Mouse (Mus musculus): ENCODE results near the gene Tmem151a. TPM values are rescaled to one million over a fixed set of nuclear protein-coding genes. Genes with fewer than 3 reads are reported as not detected.
A peak's percentile ranks its signal among the peaks of the same experiment; 100 is the strongest.

Gene Tmem151a
- polyA plus RNA-seq, 1 experiment from 2014 or later = 6.4 TPM

DNA sequence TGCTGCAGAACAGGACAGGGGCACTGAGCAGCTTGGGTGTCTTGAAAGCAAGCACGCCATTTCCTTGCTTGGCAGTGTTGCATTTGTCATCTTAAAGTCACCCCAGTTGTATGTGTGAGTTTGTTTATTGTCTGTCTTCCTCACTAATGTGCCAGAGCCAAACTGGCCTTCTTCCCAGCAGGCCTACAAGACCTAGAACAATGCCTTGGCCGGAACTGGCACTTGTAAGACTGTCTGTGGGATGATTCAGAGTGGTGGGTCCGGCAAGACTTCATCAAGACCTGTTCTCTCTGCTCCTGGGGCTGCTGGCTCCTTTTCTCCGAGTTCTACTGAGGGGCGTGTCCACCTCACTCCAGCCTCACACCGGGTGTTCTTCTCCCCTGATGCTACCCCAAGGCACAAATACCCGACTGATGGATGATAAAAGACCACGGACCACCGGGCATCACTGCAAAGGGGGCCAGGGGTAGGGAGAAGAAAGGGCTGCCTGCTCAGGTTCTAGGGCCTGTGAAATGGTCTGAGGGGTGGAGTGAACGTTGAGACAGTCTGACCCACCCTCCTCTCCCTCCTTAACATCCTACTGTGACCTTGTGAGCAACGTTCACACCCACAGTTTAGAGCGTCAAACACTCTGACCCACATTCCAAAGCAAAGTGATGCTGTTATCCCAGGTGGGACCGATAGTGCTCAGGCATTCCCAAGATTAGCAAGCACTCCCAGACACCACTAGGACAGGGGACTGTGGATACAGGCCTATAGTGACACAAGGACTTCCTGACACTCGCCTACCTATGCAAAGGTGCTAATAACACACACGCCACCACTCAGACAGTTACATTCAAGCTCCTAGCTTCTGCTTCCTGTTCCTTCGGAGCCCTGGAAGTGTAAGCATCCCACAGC, 27.2 kb downstream of the Tmem151a start:
- Histone ChIP-seq H3K27ac (ENCODE audit: low read length) (0 out of 2 replicates have a peak overlapping the region, but pooled peaks have one; percentile 45), H3K36me3 (ENCODE audit: control insufficient read depth, insufficient read depth, low read length) (no peaks in the 10 kb centered on the region), H3K27me3 (ENCODE audit: control insufficient read depth, insufficient read depth, low read length) (0 out of 2 replicates have a peak, but pooled peaks cover 4% of the 10 kb centered on the region), H3K4me1 (ENCODE audit: control insufficient read depth, insufficient read depth, low read length) (peaks cover 31% of the 10 kb centered on the region), H3K9me3 (ENCODE audit: control insufficient read depth, low read depth, low read length) (no peaks in the 10 kb centered on the region), H3K4me3 (ENCODE audit: low read depth, low read length) (no peak overlapping the region), H3K4me2 (replicated peaks; ENCODE audit: low read depth, low read length) (no peak overlapping the region), H3K9ac (replicated peaks; ENCODE audit: low read depth, low read length) (no peak overlapping the region)
- no peak for ATAC-seq (ENCODE audit: insufficient number of reproducible peaks, insufficient read depth, low FRiP score, low read depth)
- WGBS = 22% methylated on average over 16 of the region's 16 CpGs

DNA sequence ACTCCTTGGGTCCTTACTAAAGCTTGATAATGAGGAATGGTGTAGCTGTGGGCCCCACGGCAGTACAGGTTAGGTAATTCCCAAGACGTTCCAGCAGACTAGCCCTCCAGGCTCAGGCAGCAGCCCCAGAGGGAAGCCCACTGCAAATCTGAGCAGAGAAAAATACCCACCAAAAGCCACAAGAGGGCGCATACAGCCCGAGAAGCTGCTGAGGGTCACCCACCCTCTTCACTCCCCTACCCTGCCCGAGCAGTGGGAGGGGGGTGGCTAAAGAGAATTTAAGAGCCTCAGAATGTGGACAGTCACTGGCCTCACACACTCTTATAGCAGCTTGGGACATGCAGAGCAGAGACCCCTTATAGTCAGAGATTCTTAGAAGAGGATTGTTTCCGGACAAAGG, 29.1 kb downstream of the Tmem151a start:
- Histone ChIP-seq H3K9me3 (ENCODE audit: control insufficient read depth, low read depth, low read length) (no peaks in the 10 kb centered on the region), H3K4me3 (ENCODE audit: low read depth, low read length) (no peak overlapping the region), H3K4me2 (replicated peaks; ENCODE audit: low read depth, low read length) (no peak overlapping the region), H3K36me3 (ENCODE audit: control insufficient read depth, insufficient read depth, low read length) (no peaks in the 10 kb centered on the region), H3K27me3 (ENCODE audit: control insufficient read depth, insufficient read depth, low read length) (0 out of 2 replicates have a peak, but pooled peaks cover 8% of the 10 kb centered on the region), H3K27ac (ENCODE audit: low read length) (no peak overlapping the region), H3K9ac (replicated peaks; ENCODE audit: low read depth, low read length) (no peak overlapping the region), H3K4me1 (ENCODE audit: control insufficient read depth, insufficient read depth, low read length) (peaks cover 31% of the 10 kb centered on the region)
- ATAC-seq (ENCODE audit: insufficient number of reproducible peaks, insufficient read depth, low FRiP score, low read depth) = peak; percentile 38; the same call in 1 of the 2 replicates
- WGBS = 6% methylated on average over 6 of the region's 6 CpGs

DNA sequence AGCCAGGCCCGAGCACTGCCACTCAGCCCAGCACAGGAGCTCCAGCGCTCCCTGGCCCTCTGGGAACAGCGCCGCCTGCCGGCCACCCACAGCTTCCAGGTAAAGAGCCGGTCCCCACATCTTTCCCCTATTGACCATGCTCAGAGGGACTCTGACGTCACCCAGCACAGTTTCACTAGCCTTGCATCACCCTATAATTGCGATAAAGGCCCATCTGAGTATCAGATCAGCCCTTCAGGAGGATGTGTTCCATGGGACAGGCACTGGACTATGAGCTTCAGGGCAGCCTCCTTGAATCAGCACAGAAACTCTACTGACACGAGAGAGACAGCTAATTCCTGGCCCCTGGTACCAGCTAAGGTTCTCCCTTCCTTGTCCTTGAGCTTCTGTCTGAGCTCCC, 31.4 kb downstream of the Tmem151a start:
- 22% methylated on average over 9 of the region's 9 CpGs for WGBS
- no peak for ATAC-seq (ENCODE audit: insufficient number of reproducible peaks, insufficient read depth, low FRiP score, low read depth)
- Histone ChIP-seq H3K27me3 (ENCODE audit: control insufficient read depth, insufficient read depth, low read length) (0 out of 2 replicates have a peak, but pooled peaks cover 8% of the 10 kb centered on the region), H3K4me2 (replicated peaks; ENCODE audit: low read depth, low read length) (no peak overlapping the region), H3K4me3 (ENCODE audit: low read depth, low read length) (no peak overlapping the region), H3K9me3 (ENCODE audit: control insufficient read depth, low read depth, low read length) (no peaks in the 10 kb centered on the region), H3K36me3 (ENCODE audit: control insufficient read depth, insufficient read depth, low read length) (no peaks in the 10 kb centered on the region), H3K27ac (ENCODE audit: low read length) (no peak overlapping the region), H3K9ac (replicated peaks; ENCODE audit: low read depth, low read length) (no peak overlapping the region), H3K4me1 (ENCODE audit: control insufficient read depth, insufficient read depth, low read length) (peaks cover 18% of the 10 kb centered on the region)

DNA sequence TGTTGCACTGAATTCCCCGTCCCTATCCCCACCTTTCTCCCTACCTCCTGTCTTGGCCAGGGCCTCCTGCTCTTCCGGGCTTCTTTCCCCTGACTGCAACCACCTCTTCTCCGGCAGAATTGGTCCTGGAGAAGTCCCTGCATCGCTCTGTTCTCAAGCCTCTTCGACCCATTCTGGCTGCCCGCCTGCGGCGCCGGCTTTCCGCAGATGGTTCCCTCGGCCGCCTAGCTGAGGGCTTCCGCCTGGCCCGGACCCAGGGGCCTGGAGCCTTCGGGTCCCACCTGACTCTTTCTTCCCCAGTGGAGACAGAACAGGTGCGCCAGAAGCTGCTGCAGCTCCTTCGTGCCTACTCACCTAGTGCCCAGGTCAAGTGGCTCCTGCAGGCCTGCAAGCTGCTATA, 32.5 kb downstream of the Tmem151a start:
- Histone ChIP-seq H3K36me3 (ENCODE audit: control insufficient read depth, insufficient read depth, low read length) (0 out of 2 replicates have a peak, but pooled peaks cover 3% of the 10 kb centered on the region), H3K27ac (ENCODE audit: low read length) (no peak overlapping the region), H3K9me3 (ENCODE audit: control insufficient read depth, low read depth, low read length) (no peaks in the 10 kb centered on the region), H3K4me3 (ENCODE audit: low read depth, low read length) (no peak overlapping the region), H3K4me2 (replicated peaks; ENCODE audit: low read depth, low read length) (no peak overlapping the region), H3K27me3 (ENCODE audit: control insufficient read depth, insufficient read depth, low read length) (0 out of 2 replicates have a peak, but pooled peaks cover 8% of the 10 kb centered on the region), H3K4me1 (ENCODE audit: control insufficient read depth, insufficient read depth, low read length) (peaks cover 12% of the 10 kb centered on the region; the same call in 1 of the 2 replicates), H3K9ac (replicated peaks; ENCODE audit: low read depth, low read length) (no peak overlapping the region)
- 69% methylated on average over 17 of the region's 17 CpGs for WGBS
- ATAC-seq (ENCODE audit: insufficient number of reproducible peaks, insufficient read depth, low FRiP score, low read depth) = no peak

DNA sequence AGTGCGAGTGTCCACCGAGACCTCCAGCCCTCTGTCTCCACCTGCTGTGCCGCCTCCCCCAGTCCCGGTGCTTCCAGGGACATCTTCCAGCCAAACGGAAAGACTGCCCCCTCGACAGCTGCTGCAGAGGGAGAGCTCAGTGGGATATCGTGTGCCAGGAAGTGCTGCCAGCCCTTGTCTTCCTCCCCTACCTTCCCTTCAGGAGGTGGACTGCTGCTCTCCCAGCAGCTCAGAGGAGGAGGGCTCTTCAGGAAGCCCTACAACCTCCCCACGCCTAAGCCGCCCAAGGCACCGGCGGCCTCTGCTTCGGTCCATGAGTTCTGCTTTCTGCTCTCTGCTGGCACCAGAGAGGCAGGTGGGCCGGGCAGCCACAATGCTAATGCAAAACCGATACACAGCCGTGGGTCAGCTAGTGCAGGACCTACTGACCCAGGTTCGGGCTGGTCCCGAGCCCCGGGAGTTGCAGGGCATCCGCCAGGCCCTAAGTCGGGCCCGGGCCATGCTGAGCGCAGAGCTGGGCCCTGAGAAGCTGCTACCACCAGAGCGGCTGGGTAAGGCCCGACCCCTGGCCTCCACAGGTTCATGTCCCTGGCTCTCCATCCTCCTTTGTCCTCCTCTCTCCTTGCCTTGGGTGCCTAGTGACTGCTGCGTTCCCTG, 33.0 kb downstream of the Tmem151a start:
- peaks cover 4% of the 10 kb centered on the region; the same call in 1 of the 2 replicates for H3K36me3 ChIP-seq (ENCODE audit: control insufficient read depth, insufficient read depth, low read length)
- H3K4me2 ChIP-seq (replicated peaks; ENCODE audit: low read depth, low read length) = no peak overlapping the region
- WGBS = 46% methylated on average over 25 of the region's 25 CpGs
- no peak overlapping the region for H3K27ac ChIP-seq (ENCODE audit: low read length)
- H3K4me3 ChIP-seq (ENCODE audit: low read depth, low read length) = no peak overlapping the region
- ATAC-seq (ENCODE audit: insufficient number of reproducible peaks, insufficient read depth, low FRiP score, low read depth) = no peak
- no peak overlapping the region for H3K9ac ChIP-seq (replicated peaks; ENCODE audit: low read depth, low read length)
- H3K4me1 ChIP-seq (ENCODE audit: control insufficient read depth, insufficient read depth, low read length) = peaks cover 12% of the 10 kb centered on the region; the same call in 1 of the 2 replicates
- H3K27me3 ChIP-seq (ENCODE audit: control insufficient read depth, insufficient read depth, low read length) = 0 out of 2 replicates have a peak, but pooled peaks cover 8% of the 10 kb centered on the region
- H3K9me3 ChIP-seq (ENCODE audit: control insufficient read depth, low read depth, low read length) = no peaks in the 10 kb centered on the region

DNA sequence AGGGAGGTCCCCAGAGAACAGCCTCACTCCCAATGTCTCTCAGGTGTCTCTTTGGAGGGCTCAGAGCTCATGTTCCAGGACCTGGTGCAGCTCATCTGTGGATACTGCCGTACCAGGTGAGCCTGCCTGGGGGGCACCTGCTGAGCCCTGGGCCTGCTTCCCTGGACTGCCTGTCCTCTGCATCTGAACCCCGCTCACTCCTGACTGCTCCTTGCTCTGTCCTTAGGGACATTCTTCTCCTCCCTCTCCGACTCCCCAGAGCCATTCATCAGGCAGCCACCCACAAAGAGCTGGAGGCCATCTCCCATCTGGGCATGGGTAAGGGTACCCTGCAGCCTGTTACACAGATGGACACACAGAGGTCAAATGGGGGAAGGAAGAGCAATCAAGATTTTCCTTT, 33.8 kb downstream of the Tmem151a start:
- Histone ChIP-seq H3K9me3 (ENCODE audit: control insufficient read depth, low read depth, low read length) (no peaks in the 10 kb centered on the region), H3K9ac (replicated peaks; ENCODE audit: low read depth, low read length) (no peak overlapping the region), H3K4me3 (ENCODE audit: low read depth, low read length) (peak overlapping the region; percentile 24; the same call in 1 of the 2 replicates), H3K27me3 (ENCODE audit: control insufficient read depth, insufficient read depth, low read length) (0 out of 2 replicates have a peak, but pooled peaks cover 8% of the 10 kb centered on the region), H3K4me1 (ENCODE audit: control insufficient read depth, insufficient read depth, low read length) (peaks cover 10% of the 10 kb centered on the region; the same call in 1 of the 2 replicates), H3K4me2 (replicated peaks; ENCODE audit: low read depth, low read length) (peak overlapping the region; percentile 49), H3K36me3 (ENCODE audit: control insufficient read depth, insufficient read depth, low read length) (peaks cover 5% of the 10 kb centered on the region; the same call in 1 of the 2 replicates), H3K27ac (ENCODE audit: low read length) (no peak overlapping the region)
- 58% methylated on average over 3 of the region's 3 CpGs for WGBS
- no peak for ATAC-seq (ENCODE audit: insufficient number of reproducible peaks, insufficient read depth, low FRiP score, low read depth)

DNA sequence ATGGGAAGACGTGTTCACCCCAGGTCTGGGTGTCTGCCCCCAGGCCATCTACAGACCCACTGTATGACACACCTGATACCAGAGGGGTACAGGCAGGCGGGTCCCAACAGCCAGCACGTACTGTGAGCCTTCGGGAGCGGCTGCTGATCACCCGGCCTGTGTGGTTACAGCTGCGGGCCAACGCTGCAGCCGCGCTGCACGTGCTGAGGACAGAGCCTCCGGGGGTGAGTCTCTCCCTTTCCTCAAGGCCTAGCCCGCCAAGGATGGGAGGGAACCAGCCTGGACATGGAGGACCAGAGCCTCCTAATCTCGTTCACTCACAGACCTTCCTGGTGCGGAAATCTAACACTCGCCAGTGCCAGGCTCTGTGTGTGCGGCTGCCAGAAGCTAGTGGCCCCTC, 34.3 kb downstream of the Tmem151a start:
- Histone ChIP-seq H3K27ac (ENCODE audit: low read length) (no peak overlapping the region), H3K9me3 (ENCODE audit: control insufficient read depth, low read depth, low read length) (no peaks in the 10 kb centered on the region), H3K4me1 (ENCODE audit: control insufficient read depth, insufficient read depth, low read length) (peaks cover 10% of the 10 kb centered on the region; the same call in 1 of the 2 replicates), H3K36me3 (ENCODE audit: control insufficient read depth, insufficient read depth, low read length) (peaks cover 7% of the 10 kb centered on the region; the same call in 1 of the 2 replicates), H3K9ac (replicated peaks; ENCODE audit: low read depth, low read length) (no peak overlapping the region; the same call in 1 of the 2 replicates), H3K4me2 (replicated peaks; ENCODE audit: low read depth, low read length) (peak overlapping the region; percentile 49), H3K27me3 (ENCODE audit: control insufficient read depth, insufficient read depth, low read length) (0 out of 2 replicates have a peak, but pooled peaks cover 8% of the 10 kb centered on the region), H3K4me3 (ENCODE audit: low read depth, low read length) (peak overlapping the region; percentile 24)
- 8% methylated on average over 17 of the region's 17 CpGs for WGBS
- ATAC-seq (ENCODE audit: insufficient number of reproducible peaks, insufficient read depth, low FRiP score, low read depth) = peak; percentile 43

All from stomach, embryonic 14.5 days (tissue).